Mouse (Mus musculus): ENCODE measurements around the gene Zfp462.

Gene Zfp462

DNA sequence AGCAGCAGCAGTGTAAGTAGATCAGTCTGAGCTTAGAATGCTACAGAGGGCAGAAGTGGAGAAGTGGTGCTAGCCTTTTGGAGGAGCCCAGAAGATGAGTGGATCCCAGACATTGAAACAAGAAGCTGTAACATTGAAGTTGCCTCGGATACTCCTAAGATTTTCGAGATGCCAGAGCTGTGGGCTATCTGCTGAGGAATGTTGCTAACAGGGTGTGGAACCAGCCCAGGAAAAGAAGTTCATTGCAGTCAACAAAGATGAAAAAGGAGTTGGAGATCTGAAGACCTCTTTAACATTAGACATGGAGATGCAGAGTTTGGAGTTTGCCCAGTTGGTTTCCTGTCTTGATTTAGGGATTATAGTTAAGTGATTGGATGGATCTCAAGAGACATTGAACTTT is 51.2 kb downstream of the Zfp462 start:
- DNase-seq (ENCODE audit: low read depth), result no peak

GRCm38 (mm10) chr4:54998146-54998841 is 53.4 kb downstream of the Zfp462 start:
- no peak for DNase-seq (ENCODE audit: low read depth)

DNA sequence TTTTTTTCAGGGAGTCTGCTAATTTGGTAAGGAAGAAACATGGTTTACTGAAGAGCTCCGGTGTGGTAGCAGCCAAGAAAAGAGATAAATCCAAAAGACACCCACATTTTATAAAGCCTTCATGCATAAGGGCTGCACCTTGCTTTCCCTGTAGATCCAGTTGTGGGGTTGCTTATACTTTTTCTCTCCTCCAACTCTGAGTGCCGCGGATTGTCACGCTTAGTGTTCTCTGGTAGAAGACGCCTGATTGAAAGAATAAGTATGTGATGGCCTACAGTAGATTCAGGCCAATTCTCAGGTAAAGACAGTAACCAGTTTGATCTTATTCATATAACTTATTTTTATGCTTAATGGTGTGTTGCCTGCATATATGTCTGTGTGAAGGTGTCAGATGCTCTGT is 54.7 kb downstream of the Zfp462 start:
- no peak for DNase-seq (ENCODE audit: low read depth)

GRCm38 (mm10) chr4:55001386-55001785 is 56.5 kb downstream of the Zfp462 start:
- no peak for DNase-seq (ENCODE audit: low read depth)

DNA sequence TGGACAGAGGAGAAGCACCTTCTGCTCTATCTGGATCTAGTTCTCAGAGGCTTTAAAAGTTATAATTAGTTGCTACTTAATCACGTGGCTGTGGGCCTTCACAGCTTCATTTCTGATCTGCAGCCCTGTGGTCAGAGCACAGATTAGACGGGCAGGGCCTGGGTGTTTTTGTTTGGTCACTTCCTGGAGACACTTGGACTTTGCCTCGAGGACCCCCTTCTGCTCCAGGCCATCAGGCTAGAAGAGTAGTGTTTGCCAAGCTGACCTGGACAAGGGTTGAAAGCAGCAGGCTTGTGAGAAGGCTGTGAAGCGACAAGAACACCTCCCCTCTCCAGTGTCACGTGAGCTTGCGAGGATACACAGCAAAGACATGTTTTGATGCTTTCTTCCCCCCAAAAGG is 58.3 kb downstream of the Zfp462 start:
- DNase-seq (ENCODE audit: low read depth), result no peak

DNA sequence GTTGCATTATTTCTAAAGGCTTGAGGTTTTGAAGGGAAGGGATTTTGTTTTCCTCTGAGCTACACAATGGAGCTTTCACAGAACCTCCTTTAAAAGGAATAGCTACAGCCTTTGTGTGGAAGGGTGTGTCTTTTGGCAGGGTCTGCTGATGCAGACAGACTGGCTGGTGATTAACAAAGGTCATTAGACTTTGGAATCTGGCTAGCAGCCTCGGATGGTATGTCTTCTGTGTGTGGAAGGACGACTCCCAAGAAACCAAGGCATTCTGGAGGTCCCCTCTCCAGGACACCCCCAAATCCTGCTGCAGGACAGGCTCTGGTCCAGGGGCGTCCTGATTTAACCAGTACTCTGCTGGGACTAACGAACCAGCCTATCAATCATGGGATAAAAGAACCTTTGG is 60.2 kb downstream of the Zfp462 start:
- no peak for DNase-seq (ENCODE audit: low read depth)

- no peak for DNase-seq (ENCODE audit: low read depth)
These were observed 60.7 kb downstream of the Zfp462 start for GRCm38 (mm10) chr4:55005521-55005969.

DNA sequence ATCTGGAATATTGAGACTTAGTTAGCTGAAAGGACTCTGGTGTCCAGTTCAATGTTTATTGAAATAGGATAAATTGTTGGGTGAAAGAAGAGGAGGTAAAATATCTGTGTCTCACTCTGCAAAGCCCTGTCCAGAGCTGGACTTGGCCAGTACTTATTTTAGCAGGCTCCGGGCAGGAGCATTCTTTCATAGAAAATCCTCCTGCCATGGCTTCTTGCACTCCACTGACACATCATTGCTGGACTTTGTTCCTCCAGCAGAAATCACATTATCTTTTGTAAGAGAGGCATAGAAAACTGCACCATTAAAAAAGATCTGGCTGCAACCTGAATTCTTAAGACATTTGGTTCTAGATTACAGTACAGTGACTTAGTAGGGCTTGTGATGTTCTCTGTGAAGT is 61.2 kb downstream of the Zfp462 start:
- DNase-seq (ENCODE audit: low read depth), result no peak

- no peak for DNase-seq (ENCODE audit: low read depth)
These were observed 63.8 kb downstream of the Zfp462 start for GRCm38 (mm10) chr4:55008616-55009015.

GRCm38 (mm10) chr4:55011391-55011790 is 66.5 kb downstream of the Zfp462 start:
- DNase-seq (ENCODE audit: low read depth), result no peak

- DNase-seq (ENCODE audit: low read depth), result no peak
These were observed 68.9 kb downstream of the Zfp462 start for GRCm38 (mm10) chr4:55013563-55014248.

GRCm38 (mm10) chr4:55014731-55015463 is 70.0 kb downstream of the Zfp462 start:
- no peak for DNase-seq (ENCODE audit: low read depth)

GRCm38 (mm10) chr4:55015517-55015916 is 70.7 kb downstream of the Zfp462 start:
- DNase-seq (ENCODE audit: low read depth), result no peak

- DNase-seq (ENCODE audit: low read depth), result no peak
These were observed 81.3 kb downstream of the Zfp462 start for GRCm38 (mm10) chr4:55026109-55026646.

DNA sequence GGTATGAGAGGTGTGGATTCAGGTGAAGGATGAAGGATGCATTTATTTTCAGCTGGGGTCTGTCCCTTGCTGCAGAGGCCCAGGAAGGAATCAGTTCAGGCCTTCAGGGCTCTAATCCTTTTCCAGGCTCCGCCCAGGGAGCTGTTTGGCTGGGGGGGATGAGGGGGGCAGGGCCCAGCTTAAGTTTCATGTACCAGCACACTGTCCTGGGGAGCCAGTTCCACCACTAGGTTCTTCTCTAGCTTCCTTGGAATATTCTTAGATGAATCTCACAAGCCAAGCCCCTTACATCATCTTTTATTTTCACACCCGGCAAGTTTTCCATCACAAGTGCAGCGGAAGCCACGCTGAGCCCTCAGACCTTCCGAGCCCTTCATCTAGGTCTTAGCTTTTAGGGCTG is 85.6 kb downstream of the Zfp462 start:
- DNase-seq (ENCODE audit: low read depth), result no peak

GRCm38 (mm10) chr4:55032317-55032930 is 87.6 kb downstream of the Zfp462 start:
- DNase-seq (ENCODE audit: low read depth), result no peak

GRCm38 (mm10) chr4:55033452-55033851 is 88.6 kb downstream of the Zfp462 start:
- DNase-seq (ENCODE audit: low read depth), result no peak

DNA sequence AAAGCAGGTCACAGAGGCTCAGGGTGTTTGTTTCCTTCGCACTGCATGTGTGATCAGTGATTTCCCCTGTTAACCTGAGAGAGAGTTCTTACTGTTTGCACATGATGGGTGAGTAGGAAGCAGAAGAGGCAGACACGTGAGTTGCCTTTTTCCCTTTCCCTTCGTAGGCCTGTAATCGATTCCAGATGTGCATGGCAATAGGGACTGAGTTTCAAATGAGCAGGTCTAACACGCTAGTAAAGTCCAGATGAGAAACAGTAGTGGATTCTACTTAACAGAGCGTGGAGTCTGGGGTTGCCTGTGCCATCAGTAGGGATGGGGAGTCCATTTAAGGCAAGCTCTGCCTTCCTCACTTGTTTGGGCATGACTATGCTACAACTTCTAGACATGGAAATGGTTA is 93.3 kb downstream of the Zfp462 start:
- DNase-seq (ENCODE audit: low read depth), result no peak

DNA sequence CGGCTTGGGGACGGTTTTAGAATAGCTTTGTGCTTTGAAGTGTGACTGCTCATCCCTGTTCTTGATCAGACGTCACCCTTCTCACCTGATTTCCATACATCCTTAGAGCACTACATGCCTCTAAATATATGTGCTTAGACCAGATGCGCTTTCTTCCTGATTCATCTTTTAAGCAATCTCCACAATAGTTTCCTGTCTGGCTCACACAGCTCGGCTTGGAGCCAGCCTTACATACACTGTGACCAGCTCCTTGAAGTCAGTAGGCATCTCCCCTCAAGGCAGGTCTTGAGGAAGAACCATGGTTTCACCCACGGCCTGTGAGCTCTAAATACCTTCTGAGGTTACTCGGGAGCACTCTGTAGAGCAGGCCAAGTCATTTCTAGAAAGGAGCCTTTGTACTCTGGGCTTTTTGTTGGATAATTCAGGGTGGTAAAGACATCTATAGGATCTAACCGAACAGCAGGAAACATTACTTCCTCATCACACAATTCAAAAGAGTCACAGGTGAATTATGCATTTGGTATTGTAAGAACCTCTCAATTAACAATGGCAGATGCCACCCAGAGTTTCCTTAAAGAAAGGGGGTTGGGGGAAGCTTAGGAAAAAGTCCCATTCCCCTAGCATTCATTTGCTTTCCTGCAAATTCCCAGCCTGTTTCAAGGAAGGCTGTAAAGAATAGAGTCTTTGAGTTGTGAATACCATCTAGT is 95.6 kb downstream of the Zfp462 start:
- no peak for DNase-seq (ENCODE audit: low read depth)

- no peak for DNase-seq (ENCODE audit: low read depth)
These were observed 96.4 kb downstream of the Zfp462 start for GRCm38 (mm10) chr4:55041106-55041730.

DNA sequence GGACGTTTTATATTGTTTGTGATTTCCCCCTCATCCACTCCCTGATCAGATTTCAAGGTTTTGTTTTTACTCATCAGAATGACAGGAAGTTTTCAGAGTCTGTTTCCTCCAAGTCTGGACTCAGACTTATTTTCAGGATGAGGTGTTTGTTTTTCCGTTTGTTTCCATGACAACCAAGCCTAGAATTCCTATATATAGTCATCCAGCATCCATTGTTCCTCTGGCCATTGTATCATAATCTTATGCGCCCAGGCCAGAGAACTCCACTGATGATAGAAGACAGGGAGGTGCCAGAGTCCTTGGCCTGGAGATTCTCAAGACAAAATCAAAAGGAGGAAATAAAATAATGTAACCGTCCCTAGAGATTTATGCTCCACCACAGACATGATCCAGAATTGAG is 97.7 kb downstream of the Zfp462 start:
- DNase-seq (ENCODE audit: low read depth), result no peak

All from naive thymus-derived CD4-positive, alpha-beta T cell, adult 2 months (primary cell).